Mouse (Mus musculus) cortical plate, adult 2 months (tissue): ENCODE measurements around the gene Fgf16. TPM values are rescaled to one million over a fixed set of nuclear protein-coding genes. Genes with fewer than 3 reads are reported as not detected.

ENCODE experiments used
- H3K27ac ChIP-seq: fragments of 200-500 bp; 2 replicates; pipeline ENCODE4 v1.5.1; 2012; ENCODE audit warnings: low read length, control low read depth, inconsistent platforms; ENCODE audit not compliant: insufficient read depth
- H3K4me1 ChIP-seq: fragments of 200-500 bp; 2 replicates; pipeline ENCODE4 v1.6.1; 2011; ENCODE audit warnings: low read length; ENCODE audit not compliant: control insufficient read depth, insufficient read depth
- H3K4me3 ChIP-seq: fragments of 200-500 bp; 2 replicates; pipeline ENCODE4 v1.5.1; 2011; ENCODE audit warnings: mild to moderate bottlenecking, low read length, control low read depth; ENCODE audit not compliant: insufficient read depth
- CTCF ChIP-seq: fragments of 200-500 bp; IDR thresholded peaks from 2 replicates; pipeline ENCODE4 v1.5.1; 2011; ENCODE audit warnings: mild to moderate bottlenecking, control low read depth, low read length; ENCODE audit not compliant: insufficient read depth; ENCODE audit errors: extremely low read depth
- POLR2A ChIP-seq: fragments of 200-500 bp; IDR thresholded peaks from 2 replicates; pipeline ENCODE4 v1.6.1; 2011; ENCODE audit warnings: mild to moderate bottlenecking, low read length, control low read depth; ENCODE audit not compliant: insufficient read depth; ENCODE audit errors: extremely low read depth
- polyA plus RNA-seq: library from polyadenylated mRNA; depleted of rRNA; stranded (reverse); fragments of >200 nt; gene quantifications from 2 replicates; pipeline ENCODE4 v1.2.3, GENCODE M21; 2012; rRNA removed

Gene Fgf16
- polyA plus RNA-seq, 1 experiment, result 0.31 TPM

DNA sequence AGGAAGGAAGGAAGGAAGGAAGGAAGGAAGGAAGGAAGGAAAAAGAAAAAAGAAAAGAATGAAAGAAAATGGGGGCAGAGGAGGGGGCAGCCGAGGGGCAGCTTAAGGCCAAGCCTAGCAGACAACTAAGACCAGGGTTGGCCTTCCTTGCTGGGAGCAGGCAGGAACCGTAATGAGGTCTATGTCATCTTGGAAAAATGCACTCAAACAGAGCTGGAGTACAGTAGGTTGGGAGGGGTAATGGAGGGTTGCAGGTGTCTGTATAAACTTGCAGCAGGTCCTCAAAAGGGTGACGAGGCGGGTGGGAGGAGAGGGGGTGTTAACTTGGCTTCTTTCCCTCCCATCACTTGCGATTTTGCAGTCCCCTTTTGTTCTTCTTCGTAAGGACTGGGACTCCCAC lies 1.9 kb downstream of the Fgf16 start:
- no peak for TF ChIP-seq POLR2A
- no peak for TF ChIP-seq CTCF
- no peak overlapping the region for H3K27ac ChIP-seq
- peaks cover 1% of the 10 kb centered on the region; the same call in 1 of the 2 replicates for H3K4me1 ChIP-seq
- no peak overlapping the region for H3K4me3 ChIP-seq

DNA sequence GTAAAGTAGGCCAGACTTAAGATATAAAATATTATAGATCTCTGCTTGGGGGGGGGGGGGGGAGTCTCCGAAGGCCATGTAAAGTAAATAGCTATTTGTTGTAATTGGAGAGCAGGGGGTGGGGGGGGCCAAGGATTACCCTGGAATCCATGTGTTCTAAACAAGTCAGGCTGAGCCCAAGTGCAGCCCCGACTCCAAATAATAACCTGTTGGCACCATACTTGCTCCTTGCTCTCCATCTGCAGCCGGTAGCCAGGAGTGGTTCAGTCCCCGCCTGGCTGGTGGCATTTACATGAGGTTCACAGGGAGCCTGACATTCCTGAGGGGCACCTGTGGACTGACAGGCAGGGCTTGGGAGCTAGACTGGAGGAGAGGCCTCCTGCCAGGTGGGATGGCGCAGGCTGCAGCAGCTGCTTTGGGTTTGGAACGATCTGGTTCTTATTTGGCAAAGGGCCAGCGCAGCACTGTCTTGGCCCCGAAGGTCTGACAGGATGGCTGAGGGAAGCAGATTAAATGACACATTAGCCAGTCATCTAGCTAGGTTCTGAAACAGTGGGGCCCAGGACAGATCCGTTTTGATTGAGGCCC lies 3.2 kb downstream of the Fgf16 start:
- Histone ChIP-seq H3K4me1 (peaks cover 1% of the 10 kb centered on the region; the same call in 1 of the 2 replicates), H3K27ac (no peak overlapping the region), H3K4me3 (no peak overlapping the region)
- no peak for TF ChIP-seq CTCF
- no peak for TF ChIP-seq POLR2A

DNA sequence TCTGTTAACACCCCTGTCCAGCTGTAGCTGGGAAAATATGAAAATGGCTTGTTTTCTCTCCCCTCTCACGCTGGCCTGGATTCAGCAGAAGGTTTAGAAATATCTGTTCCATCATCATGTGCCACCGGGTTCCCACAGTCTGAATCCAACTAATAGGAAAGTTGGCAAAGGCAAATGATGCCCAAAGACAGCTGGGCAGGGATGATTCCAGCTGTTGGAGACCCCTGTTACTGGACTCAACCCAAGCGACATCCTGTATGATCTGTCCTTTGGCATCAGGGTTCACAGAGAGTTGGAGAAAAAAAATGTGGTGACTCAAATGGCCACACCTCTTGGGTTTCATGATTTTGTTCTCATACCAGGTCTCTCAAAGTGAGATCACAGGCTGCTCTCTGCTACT lies 3.9 kb downstream of the Fgf16 start:
- Histone ChIP-seq H3K27ac (no peak overlapping the region), H3K4me1 (peaks cover 1% of the 10 kb centered on the region; the same call in 1 of the 2 replicates), H3K4me3 (no peak overlapping the region)
- no peak for TF ChIP-seq CTCF
- TF ChIP-seq POLR2A, result no peak

- TF ChIP-seq POLR2A, result no peak
- no peak for TF ChIP-seq CTCF
- no peak overlapping the region for H3K4me3 ChIP-seq
- no peaks in the 10 kb centered on the region for H3K4me1 ChIP-seq
- H3K27ac ChIP-seq, result no peak overlapping the region
Measured at GRCm38 (mm10) chrX:105773281-105773680, 9.2 kb downstream of the Fgf16 start.

DNA sequence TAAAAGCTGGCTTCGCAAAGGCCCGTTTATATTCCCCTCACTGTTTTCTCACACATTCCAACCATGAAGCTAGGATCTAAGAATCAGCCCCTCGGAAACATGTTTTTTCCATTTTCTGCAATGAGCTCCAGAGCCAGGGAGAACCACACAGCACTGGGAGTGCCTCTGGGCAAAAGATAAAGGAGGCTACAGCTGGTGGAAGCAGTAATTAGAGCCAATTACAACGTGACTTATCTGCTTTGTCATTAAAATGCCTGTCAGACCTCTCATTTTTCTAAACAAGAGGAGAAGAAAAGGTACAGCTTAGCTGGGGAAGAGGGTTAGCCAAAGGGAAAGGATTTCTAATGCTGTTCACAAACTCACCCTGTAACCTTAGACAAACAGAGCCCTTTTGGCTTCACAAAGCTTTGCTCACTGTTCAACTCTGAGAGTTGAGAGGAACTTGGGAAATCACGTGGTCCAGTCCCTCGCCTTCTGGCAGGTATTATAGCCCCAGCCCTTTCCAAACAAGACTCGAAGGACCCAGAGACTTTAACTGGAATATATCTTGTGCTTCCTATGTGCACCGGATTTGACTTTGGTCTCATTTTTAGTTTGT lies 30.8 kb downstream of the Fgf16 start:
- no peak for TF ChIP-seq CTCF
- TF ChIP-seq POLR2A, result no peak
- Histone ChIP-seq H3K27ac (no peak overlapping the region), H3K4me1 (no peaks in the 10 kb centered on the region), H3K4me3 (no peak overlapping the region)

DNA sequence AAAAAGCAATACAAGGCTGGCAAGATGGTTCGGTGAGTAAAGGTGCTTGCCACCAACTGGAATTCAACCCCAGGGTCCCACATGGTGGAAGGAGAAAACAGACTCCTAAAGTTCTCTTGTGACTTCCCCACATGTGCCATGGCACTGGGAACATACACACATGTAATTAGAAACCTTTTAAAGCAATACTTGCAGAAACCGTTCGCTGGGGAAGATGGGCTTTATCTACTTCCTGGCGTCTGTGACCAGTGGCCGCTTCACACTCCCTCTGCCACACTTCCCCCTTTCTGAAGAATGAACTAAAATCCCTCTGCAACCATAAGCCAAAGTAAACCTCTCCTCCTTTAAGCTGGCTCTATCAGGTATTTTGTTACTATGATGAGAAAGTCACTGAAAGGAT lies 60.4 kb downstream of the Fgf16 start:
- Histone ChIP-seq H3K27ac (no peak overlapping the region), H3K4me3 (no peak overlapping the region), H3K4me1 (no peaks in the 10 kb centered on the region)
- no peak for TF ChIP-seq CTCF
- no peak for TF ChIP-seq POLR2A

Other genes starting within 250 kb of the Fgf16 start
- gene Atrx, start 165.1 kb downstream of the Fgf16 start, polyA plus RNA-seq, result 58.4 and 63.1 TPM in 2 replicates
- 7.3 and 9.1 TPM in 2 replicates for gene Magt1, start 247.6 kb downstream of the Fgf16 start, polyA plus RNA-seq